Mouse (Mus musculus): ENCODE results near the gene Stpg2. TPM values are rescaled to one million over a fixed set of nuclear protein-coding genes. Genes with fewer than 3 reads are reported as not detected.

The Stpg2 gene
- polyA plus RNA-seq, 1 experiment, result 0.04 TPM

- Histone ChIP-seq H3K4me3 (ENCODE audit: insufficient read depth, low read length) (no peak overlapping the region), H3K4me1 (ENCODE audit: control insufficient read depth, insufficient read depth, low read length) (no peaks in the 10 kb centered on the region), H3K27ac (ENCODE audit: insufficient read depth, low read length) (no peak overlapping the region)
- no peak for TF ChIP-seq POLR2A (IDR thresholded peaks at IDR 0.05; ENCODE audit: extremely low read depth, insufficient read depth, low read length)
These were observed 504.3 kb downstream of the Stpg2 start for GRCm38 (mm10) chr3:139709794-139710193.

- Histone ChIP-seq H3K4me1 (ENCODE audit: control insufficient read depth, insufficient read depth, low read length) (no peaks in the 10 kb centered on the region), H3K27ac (ENCODE audit: insufficient read depth, low read length) (no peak overlapping the region), H3K4me3 (ENCODE audit: insufficient read depth, low read length) (no peak overlapping the region)
- no peak for TF ChIP-seq CTCF (IDR thresholded peaks at IDR 0.05; ENCODE audit: extremely low read depth, insufficient read depth, low read length)
- no peak for TF ChIP-seq POLR2A (IDR thresholded peaks at IDR 0.05; ENCODE audit: extremely low read depth, insufficient read depth, low read length)
These were observed 523.3 kb downstream of the Stpg2 start for GRCm38 (mm10) chr3:139728751-139729150.

GRCm38 (mm10) chr3:139729248-139729647 is 523.8 kb downstream of the Stpg2 start:
- no peak overlapping the region for H3K4me3 ChIP-seq (ENCODE audit: insufficient read depth, low read length)
- TF ChIP-seq CTCF (IDR thresholded peaks at IDR 0.05; ENCODE audit: extremely low read depth, insufficient read depth, low read length) (no peak), POLR2A (IDR thresholded peaks at IDR 0.05; ENCODE audit: extremely low read depth, insufficient read depth, low read length) (no peak)
- no peak overlapping the region for H3K27ac ChIP-seq (ENCODE audit: insufficient read depth, low read length)
- no peaks in the 10 kb centered on the region for H3K4me1 ChIP-seq (ENCODE audit: control insufficient read depth, insufficient read depth, low read length)

GRCm38 (mm10) chr3:139733156-139733555 is 527.7 kb downstream of the Stpg2 start:
- no peak overlapping the region for H3K27ac ChIP-seq (ENCODE audit: insufficient read depth, low read length)
- TF ChIP-seq CTCF (IDR thresholded peaks at IDR 0.05; ENCODE audit: extremely low read depth, insufficient read depth, low read length), result no peak
- no peak for TF ChIP-seq POLR2A (IDR thresholded peaks at IDR 0.05; ENCODE audit: extremely low read depth, insufficient read depth, low read length)
- H3K4me1 ChIP-seq (ENCODE audit: control insufficient read depth, insufficient read depth, low read length), result no peaks in the 10 kb centered on the region
- H3K4me3 ChIP-seq (ENCODE audit: insufficient read depth, low read length), result no peak overlapping the region

- no peak overlapping the region for H3K4me3 ChIP-seq (ENCODE audit: insufficient read depth, low read length)
- no peak for TF ChIP-seq POLR2A (IDR thresholded peaks at IDR 0.05; ENCODE audit: extremely low read depth, insufficient read depth, low read length)
- no peak for TF ChIP-seq CTCF (IDR thresholded peaks at IDR 0.05; ENCODE audit: extremely low read depth, insufficient read depth, low read length)
- H3K4me1 ChIP-seq (ENCODE audit: control insufficient read depth, insufficient read depth, low read length), result no peaks in the 10 kb centered on the region
- no peak overlapping the region for H3K27ac ChIP-seq (ENCODE audit: insufficient read depth, low read length)
These were observed 533.9 kb downstream of the Stpg2 start for GRCm38 (mm10) chr3:139739388-139739787.

Other genes starting within 250 kb of the Stpg2 start
- gene Rap1gds1, start 130.5 kb upstream of the Stpg2 start, polyA plus RNA-seq (2012; rRNA removed), result 212 and 221 TPM in 2 replicates

Data from cortical plate, adult 2 months (tissue).